Mouse (Mus musculus): ENCODE data around the gene Ptgdr2. TPM values are rescaled to one million over a fixed set of nuclear protein-coding genes. Genes with fewer than 3 reads are reported as not detected.
A peak's percentile ranks its signal among the peaks of the same experiment; 100 is the strongest.

Ptgdr2 gene
- total RNA-seq, 2 experiments from 2014 or later: 0.14 TPM; not detected in 1

DNA sequence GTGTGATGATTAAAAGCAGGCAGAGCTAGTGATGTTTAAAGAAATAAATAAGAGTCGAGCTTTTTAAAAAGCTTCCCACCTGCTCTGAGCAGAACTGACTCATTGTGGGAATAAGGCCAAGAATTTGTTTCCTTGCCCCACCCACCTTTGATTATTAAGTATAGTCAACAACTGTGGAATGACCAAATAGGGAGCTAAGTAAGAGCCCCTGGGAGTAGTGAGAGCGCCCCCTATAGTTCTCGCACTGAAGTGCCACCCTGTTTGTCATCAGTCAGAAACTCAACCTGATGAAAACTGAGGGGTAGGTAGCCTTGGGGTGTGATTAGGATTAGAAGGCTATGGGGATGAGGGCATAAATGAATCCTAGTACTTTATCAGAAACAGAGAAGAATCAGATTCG is 39.4 kb downstream of the Ptgdr2 start:
- no peak for DNase-seq

DNA sequence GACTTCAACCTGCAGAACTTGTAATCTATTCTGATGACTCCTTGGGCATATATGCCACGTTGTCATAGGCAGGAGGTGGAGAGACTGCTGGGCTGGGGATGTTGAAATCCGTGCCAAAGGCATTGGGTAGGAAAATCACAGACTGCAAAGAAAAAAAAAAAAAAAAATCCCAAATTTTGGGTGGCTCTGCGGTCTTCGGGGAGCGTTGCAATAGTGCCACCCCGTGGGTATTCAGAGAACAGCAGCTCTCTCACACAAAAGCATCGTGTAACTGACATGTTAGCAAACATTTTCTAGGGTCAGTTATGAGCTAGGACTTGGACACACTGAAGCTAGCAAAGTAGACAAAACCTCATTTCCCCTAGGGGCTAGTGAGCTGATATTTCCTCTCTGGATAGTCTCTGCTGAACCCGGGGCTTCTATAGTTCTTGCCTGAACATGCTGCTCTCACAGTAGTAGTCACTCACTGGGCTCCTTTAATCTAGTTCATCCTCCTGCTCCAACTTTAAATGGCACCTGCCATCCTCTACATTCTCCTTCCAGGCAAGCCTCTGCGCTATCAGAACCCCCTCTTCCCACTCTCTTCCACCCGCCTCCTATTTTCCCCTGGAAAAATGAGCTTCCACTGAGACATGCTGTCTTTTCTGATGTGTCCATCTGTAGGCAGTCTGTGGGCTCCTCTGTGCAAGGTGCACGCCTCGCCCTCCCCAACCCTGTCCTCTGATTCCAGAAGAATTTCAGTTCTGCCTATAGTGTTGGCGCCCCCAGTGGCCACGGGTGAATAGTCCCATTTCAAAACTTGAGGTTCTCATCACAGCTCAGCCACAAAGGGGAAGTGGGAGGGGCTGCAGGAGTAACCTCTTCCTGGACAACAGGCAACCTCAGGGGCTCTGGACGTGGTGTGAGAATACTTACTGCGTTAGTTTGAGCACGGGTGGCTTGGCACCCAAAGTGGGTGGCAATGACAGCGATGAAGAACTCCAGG is 42.5 kb downstream of the Ptgdr2 start:
- peak; percentile 75 for DNase-seq

GRCm38 (mm10) chr19:10980210-10980609 is 43.2 kb downstream of the Ptgdr2 start:
- no peak for DNase-seq

DNA sequence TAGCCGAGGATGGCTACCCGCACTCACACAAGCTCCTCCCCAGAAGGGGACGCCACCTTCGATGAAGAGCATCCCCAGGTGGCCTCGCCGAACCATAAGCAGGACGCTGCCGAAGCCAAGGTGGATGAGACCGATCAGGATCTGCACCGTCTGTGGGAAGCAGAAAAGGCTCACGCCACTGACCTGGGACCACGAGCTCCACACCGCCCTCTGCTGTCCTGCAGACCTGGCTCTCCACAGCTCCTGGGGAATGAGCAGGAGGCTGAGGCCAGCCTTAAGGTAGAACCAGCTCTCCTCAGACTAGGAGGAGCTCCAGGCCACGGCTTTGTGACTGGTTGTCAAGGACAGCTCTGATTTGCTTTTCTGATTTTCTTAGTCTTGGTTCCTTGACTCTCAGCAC is 46.2 kb downstream of the Ptgdr2 start:
- DNase-seq: peak; percentile 59

DNA sequence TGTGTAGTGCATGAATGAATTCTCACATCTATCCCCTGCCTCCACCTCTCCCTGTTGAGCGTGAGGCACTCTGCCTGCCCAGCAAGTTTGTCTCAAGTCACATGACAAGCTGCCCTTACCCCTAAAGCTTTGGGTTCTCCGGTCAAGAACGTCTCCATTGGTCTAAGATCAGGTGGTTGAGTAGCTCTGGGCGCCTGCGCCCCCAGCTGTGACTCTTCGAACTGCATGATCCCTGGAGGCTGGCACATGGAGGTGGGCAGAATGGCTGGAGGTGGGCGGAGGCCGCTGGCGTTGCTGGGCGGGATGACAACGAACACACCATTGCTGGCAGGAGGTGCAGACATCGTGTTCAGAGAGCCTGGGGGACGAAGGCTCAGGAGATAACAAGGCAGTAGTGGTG is 47.6 kb downstream of the Ptgdr2 start:
- DNase-seq: no peak

DNA sequence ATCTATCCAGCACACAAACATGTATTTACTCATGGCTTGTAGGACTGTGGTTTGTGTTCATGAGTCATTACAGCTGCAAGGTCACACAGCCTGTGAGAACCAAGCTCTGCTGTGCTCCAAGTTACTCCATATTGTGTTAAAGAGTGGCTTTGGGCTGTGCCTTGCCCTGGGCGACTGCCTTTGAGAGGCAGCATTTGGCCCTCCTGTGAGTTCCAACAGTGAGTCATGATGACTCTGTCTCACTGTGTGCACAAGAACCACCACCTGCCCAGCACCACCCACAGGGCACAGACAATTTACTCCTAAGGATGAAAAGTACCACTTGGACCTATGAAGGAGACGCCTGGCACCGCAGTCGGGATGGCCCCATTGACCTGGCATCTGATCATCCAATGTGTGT is 48.9 kb downstream of the Ptgdr2 start:
- no peak for DNase-seq

DNA sequence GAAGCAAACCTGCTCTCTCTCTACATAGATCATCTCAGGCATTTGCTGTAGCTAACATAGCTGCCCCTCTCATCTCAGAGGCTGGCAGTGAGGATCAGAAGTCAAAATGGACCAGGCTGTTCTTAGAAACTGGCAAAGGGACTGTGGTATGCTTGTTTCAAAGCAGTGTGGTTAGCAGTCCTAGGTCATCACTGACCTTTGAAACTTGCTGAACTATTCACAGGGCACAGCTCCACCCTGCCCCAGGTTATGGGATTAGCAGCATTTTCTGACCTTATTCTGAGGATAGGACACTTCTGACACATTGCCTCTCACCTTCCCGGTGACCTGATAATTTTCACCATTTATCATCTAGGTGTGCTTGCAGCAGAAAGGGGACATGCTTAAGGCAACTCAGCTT is 51.6 kb downstream of the Ptgdr2 start:
- no peak for DNase-seq

DNA sequence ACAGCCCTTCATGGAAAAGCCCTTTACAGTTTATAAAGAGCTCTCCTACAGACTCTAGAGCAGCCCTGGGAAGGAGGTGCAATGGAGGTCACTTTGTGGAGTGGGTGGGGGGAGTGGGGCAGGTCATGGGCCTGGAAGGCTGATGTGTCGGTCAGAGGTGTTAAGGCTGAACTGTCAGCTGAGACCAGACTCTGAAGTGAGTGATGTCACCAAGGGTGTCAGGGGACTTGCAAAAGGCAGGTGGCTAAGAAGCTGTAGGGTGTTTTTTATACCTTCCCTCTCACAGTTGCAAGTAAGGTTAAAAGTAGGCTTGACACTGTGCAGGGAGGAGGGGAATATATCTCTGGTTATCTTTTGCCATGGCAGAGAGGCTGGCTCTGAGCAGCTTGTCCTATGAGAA is 53.8 kb downstream of the Ptgdr2 start:
- no peak for DNase-seq

- no peak for DNase-seq
Measured at GRCm38 (mm10) chr19:10991911-10992310, 55.0 kb downstream of the Ptgdr2 start.

Other genes starting within 250 kb of the Ptgdr2 start
- gene Vps37c, start 248.4 kb upstream of the Ptgdr2 start, total RNA-seq (2021): 10 to 100 TPM; 17.3 to 23.1 TPM
- gene Cd5, start 198.2 kb upstream of the Ptgdr2 start, total RNA-seq (2021): under 1 TPM in 1 of 2 experiments, not detected in 1; 0.25 TPM
- under 1 TPM in 1 of 2 experiments, not detected in 1; 0.26 TPM for gene Cd6, start 107.1 kb upstream of the Ptgdr2 start, total RNA-seq (2021)
- gene Slc15a3, start 97.4 kb upstream of the Ptgdr2 start, total RNA-seq (2021): 1 to 10 TPM in 1 of 2 experiments, under 1 TPM in 1; 0.75 to 1.6 TPM
- 10 to 100 TPM; 26.9 to 29.9 TPM for gene Tmem132a, start 67.2 kb upstream of the Ptgdr2 start, total RNA-seq (2021)
- gene Tmem109, start 55.2 kb upstream of the Ptgdr2 start, total RNA-seq (2021): 100 to 1,000 TPM; 208 to 212 TPM
- gene Prpf19, start 41.9 kb upstream of the Ptgdr2 start, total RNA-seq (2021): 100 to 1,000 TPM; 264 to 270 TPM
- under 1 TPM in 1 of 2 experiments, not detected in 1; 0.23 TPM for gene Zp1, start 16.5 kb upstream of the Ptgdr2 start, total RNA-seq (2021)
- 10 to 100 TPM; 26.9 to 27.3 TPM for gene Ccdc86, start 12.1 kb downstream of the Ptgdr2 start, total RNA-seq (2021)
- not detected for gene Ms4a10, start 37.5 kb downstream of the Ptgdr2 start, total RNA-seq (2021)
- gene Ms4a15, start 56.1 kb downstream of the Ptgdr2 start, total RNA-seq (2021): not detected
- not detected for gene Ms4a18, start 80.9 kb downstream of the Ptgdr2 start, total RNA-seq (2021)
- gene Ms4a8a, start 143.9 kb downstream of the Ptgdr2 start, total RNA-seq (2021): 1 to 10 TPM in 1 of 2 experiments, under 1 TPM in 1; 0.73 to 1.1 TPM
- gene 1700017D01Rik, start 193.7 kb downstream of the Ptgdr2 start, total RNA-seq (2021): under 1 TPM; 0.19 to 0.29 TPM
- not detected for gene 1700025F22Rik, start 228.2 kb downstream of the Ptgdr2 start, total RNA-seq (2021)